Mouse (Mus musculus) embryonic facial prominence, embryonic 15.5 days (tissue): ENCODE data around the gene Btnl6. TPM values are rescaled to one million over a fixed set of nuclear protein-coding genes. Genes with fewer than 3 reads are reported as not detected.
A peak's percentile ranks its signal among the peaks of the same experiment; 100 is the strongest.

Experiments
- ATAC-seq: fragments of 200-750 bp; cut with Nextera tagmentation; 2 replicates; pipeline ENCODE4 v1.8.0; 2017; ENCODE audit warnings: low read depth, moderate TSS enrichment; ENCODE audit not compliant: insufficient number of reproducible peaks, low FRiP score, low TSS enrichment
- H3K27ac ChIP-seq: fragments of 300-500 bp; sonication (generic); replicated peaks from 2 replicates; pipeline ENCODE4 v1.5.1; 2015; ENCODE audit warnings: mild to moderate bottlenecking, inconsistent platforms
- H3K27me3 ChIP-seq: fragments of 300-500 bp; sonication (generic); 2 replicates; pipeline ENCODE4 v1.6.1; 2015; ENCODE audit warnings: inconsistent platforms
- H3K36me3 ChIP-seq: fragments of 300-500 bp; sonication (generic); 2 replicates; pipeline ENCODE4 v1.6.1; 2015; ENCODE audit warnings: mild to moderate bottlenecking, inconsistent platforms
- H3K4me1 ChIP-seq: fragments of 300-500 bp; sonication (generic); 2 replicates; pipeline ENCODE4 v1.6.1; 2015; ENCODE audit warnings: inconsistent platforms
- H3K4me2 ChIP-seq: fragments of 300-500 bp; sonication (generic); replicated peaks from 2 replicates; pipeline ENCODE4 v1.6.1; 2015; ENCODE audit warnings: mild to moderate bottlenecking, inconsistent platforms
- H3K4me3 ChIP-seq: fragments of 300-500 bp; sonication (generic); replicated peaks from 2 replicates; pipeline ENCODE4 v1.5.1; 2015; ENCODE audit warnings: mild to moderate bottlenecking, inconsistent platforms
- H3K9ac ChIP-seq: fragments of 300-500 bp; sonication (generic); 2 replicates; pipeline ENCODE4 v1.6.1; 2015; ENCODE audit warnings: inconsistent platforms
- H3K9me3 ChIP-seq: fragments of 300-500 bp; sonication (generic); replicated peaks from 2 replicates; pipeline ENCODE4 v1.6.1; 2016; ENCODE audit warnings: inconsistent platforms
- WGBS: fragments of 180-500 bp; shearing (Covaris S2); methylation state at CpG from one replicate; pipeline ENCODE4 v1.1.7; 2015; 5-methylcytosine and 5-hydroxymethylcytosine counted together
- polyA plus RNA-seq: library from polyadenylated mRNA; unstranded; fragments of >200 nt; fragmentation: Nextera tagmentation; extraction: Ambion mirVana; gene quantifications from 2 replicates; pipeline ENCODE4 v1.2.1, GENCODE M21; 2015

Gene Btnl6
- polyA plus RNA-seq, result not detected in 2 replicates

DNA sequence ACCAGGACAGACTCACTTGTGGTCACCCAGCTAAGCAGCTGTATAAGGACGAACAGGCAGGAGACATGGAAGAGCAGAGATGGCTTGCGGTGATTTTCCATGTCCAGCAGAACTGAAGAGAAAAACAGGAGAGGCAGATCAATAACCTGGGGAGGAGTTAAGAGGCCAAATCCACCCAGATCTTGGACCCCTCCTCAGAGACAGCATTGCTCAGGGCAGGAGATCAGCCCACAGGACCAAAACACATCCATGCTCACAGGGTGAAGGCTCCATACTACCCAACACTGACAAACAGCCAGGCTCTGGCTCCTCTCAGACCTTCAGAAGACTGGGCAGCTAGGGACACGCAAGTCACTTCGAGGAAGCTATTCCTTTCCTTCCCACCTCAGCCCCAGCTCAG lies at the start of gene Btnl6:
Btnl6 (minus strand) TSS at position 101 of the 400 bp plus-strand sequence.
- no peaks in the 10 kb centered on the region for H3K36me3 ChIP-seq
- no peaks in the 10 kb centered on the region for H3K9me3 ChIP-seq
- no peak within 1 kb of the TSS for H3K4me2 ChIP-seq
- H3K9ac ChIP-seq, result no peak within 1 kb of the TSS
- 84% methylated on average over 4 of the region's 4 CpGs for whole genome bisulfite sequencing
- H3K4me1 ChIP-seq, result no peaks in the 10 kb centered on the region
- ATAC-seq, result no peak
- H3K4me3 ChIP-seq, result no peak within 1 kb of the TSS
- H3K27ac ChIP-seq, result no peak within 1 kb of the TSS
- H3K27me3 ChIP-seq, result no peaks in the 10 kb centered on the region

DNA sequence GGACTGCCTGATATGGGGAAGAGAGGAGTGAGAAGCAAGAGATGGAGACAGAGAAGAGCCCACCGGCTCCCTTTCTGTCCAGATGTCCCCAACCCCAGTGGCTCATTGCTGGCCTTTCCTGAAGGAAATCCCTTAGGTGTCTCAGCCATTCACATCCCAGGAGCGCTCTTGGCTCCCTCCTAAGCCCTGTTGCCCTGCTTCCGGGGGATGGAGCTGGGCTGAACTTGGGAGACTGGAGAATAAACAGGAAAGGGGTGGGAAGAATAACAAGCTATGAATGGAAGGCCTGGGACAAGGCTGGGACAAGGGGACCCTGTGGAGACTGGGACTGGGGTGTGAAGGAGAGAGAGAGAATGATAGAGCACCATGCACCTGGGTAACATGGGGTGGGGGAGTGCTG lies 47.6 kb upstream of the Btnl6 start:
- Histone ChIP-seq H3K4me3 (no peak overlapping the region), H3K4me1 (peaks cover 5% of the 10 kb centered on the region; the same call in 1 of the 2 replicates), H3K27ac (0 out of 2 replicates have a peak overlapping the region, but pooled peaks have one; percentile 17), H3K4me2 (0 out of 2 replicates have a peak overlapping the region, but pooled peaks have one; percentile 4), H3K9me3 (no peaks in the 10 kb centered on the region), H3K9ac (no peak overlapping the region), H3K27me3 (peaks cover 6% of the 10 kb centered on the region; the same call in 1 of the 2 replicates), H3K36me3 (no peaks in the 10 kb centered on the region)
- no peak for ATAC-seq
- 51% methylated on average over 3 of the region's 3 CpGs for WGBS

DNA sequence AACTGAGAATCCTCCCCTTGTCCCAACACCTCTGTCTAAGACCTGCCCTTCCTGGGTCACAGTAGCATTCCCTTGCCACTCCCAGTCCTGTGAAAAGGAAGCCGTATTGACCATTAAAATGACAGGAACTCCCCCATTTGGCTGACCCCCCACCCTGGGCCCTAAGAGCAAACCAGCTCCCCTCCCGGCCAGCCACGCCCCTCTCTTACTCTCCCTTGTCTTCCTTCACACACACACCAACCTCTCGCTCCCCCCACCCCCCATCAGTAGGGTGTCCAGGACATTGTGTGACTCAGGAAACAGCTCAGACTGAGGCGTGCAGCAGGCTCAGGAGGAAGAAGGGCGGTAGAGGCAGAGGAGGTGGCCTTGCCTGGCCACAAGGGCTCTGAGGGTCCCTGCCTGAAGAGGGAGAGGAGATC lies 46.9 kb upstream of the Btnl6 start, which contains the start of gene Notch4:
Notch4 (plus strand) TSS at position 266 of the 419 bp plus-strand sequence.
- Histone ChIP-seq H3K27me3 (peaks cover 6% of the 10 kb centered on the region; the same call in 1 of the 2 replicates), H3K9me3 (no peaks in the 10 kb centered on the region), H3K9ac (no peak within 1 kb of the TSS), H3K27ac (0 out of 2 replicates have a peak within 1 kb of the TSS, but pooled peaks have one; percentile 17), H3K36me3 (no peaks in the 10 kb centered on the region), H3K4me1 (peaks cover 5% of the 10 kb centered on the region; the same call in 1 of the 2 replicates), H3K4me2 (peak within 1 kb of the TSS; percentile 4; the same call in 1 of the 2 replicates), H3K4me3 (no peak within 1 kb of the TSS; the same call in 1 of the 2 replicates)
- WGBS, result 13% methylated on average over 6 of the region's 6 CpGs
- no peak for ATAC-seq

DNA sequence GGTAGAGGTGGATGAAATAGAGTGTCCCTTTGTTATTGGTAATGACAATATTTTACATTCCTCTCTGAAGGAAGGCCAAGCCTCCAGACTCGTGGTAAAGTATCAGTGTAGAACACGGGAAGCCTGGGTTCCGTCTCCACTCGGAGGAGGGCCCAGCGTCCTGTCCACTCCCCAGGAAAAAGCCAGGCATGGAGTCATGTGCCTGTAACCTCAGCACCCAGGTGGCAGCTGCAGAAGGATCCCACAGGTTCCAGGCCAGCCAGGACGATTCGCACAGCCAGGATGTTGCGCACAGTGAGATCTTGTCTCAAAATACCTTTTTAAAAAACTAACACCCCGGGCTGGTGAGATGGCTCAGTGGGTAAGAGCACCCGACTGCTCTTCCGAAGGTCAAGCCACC lies 46.2 kb upstream of the Btnl6 start:
- Histone ChIP-seq H3K9ac (no peak overlapping the region), H3K4me3 (no peak overlapping the region), H3K27me3 (peaks cover 4% of the 10 kb centered on the region; the same call in 1 of the 2 replicates), H3K4me1 (peaks cover 5% of the 10 kb centered on the region; the same call in 1 of the 2 replicates), H3K4me2 (no peak overlapping the region), H3K9me3 (no peaks in the 10 kb centered on the region), H3K27ac (no peak overlapping the region), H3K36me3 (no peaks in the 10 kb centered on the region)
- ATAC-seq, result no peak
- WGBS, result 68% methylated on average over 11 of the region's 11 CpGs

DNA sequence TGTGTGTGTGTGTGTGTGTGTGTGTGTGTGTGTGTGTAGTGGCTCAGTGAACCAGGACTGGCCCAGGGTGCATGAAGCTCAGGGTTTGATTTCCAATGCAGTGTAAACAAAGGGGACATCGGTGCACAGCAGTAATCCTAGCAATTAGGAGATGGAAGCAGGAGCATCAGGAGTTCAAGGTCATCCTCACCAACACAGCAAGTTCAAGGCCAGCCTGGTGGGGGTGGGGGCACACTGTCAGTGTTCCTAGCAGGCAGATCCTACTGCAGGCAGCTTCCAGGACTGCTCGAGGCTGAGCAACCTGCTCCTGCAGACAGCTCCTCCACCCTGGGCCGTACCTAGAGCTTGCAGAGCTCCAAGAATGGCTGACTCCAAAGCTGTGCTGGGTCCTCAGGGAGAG lies 45.4 kb upstream of the Btnl6 start:
- no peaks in the 10 kb centered on the region for H3K9me3 ChIP-seq
- H3K36me3 ChIP-seq, result no peaks in the 10 kb centered on the region
- no peak overlapping the region for H3K4me3 ChIP-seq
- no peak overlapping the region for H3K27ac ChIP-seq
- peaks cover 5% of the 10 kb centered on the region; the same call in 1 of the 2 replicates for H3K4me1 ChIP-seq
- H3K4me2 ChIP-seq, result no peak overlapping the region
- no peak for ATAC-seq
- peaks cover 4% of the 10 kb centered on the region; the same call in 1 of the 2 replicates for H3K27me3 ChIP-seq
- no peak overlapping the region for H3K9ac ChIP-seq
- WGBS, result 53% methylated on average over 3 of the region's 3 CpGs

DNA sequence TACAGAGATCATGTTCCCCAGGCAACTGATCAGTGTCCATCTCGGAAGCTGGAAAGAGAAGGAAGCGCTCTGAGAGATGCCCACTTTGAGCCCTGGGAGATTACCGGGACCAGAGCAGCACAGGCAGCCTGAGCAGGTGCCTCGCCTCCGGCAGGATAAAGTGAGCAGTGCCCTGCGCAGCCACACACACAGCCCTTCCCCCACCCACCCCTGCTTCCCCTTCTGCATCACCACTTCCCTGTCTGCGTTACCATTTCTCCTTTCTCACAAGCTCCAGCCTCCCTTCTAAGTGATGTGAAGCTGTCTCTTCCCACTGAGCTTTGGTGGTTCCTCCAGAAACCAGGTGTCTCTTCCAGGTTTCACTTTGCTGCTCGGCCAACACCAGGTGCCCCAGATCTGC lies 44.0 kb upstream of the Btnl6 start:
- no peak overlapping the region for H3K4me3 ChIP-seq
- no peak overlapping the region; the same call in 1 of the 2 replicates for H3K27ac ChIP-seq
- no peaks in the 10 kb centered on the region for H3K27me3 ChIP-seq
- WGBS, result 26% methylated on average over 8 of the region's 8 CpGs
- H3K4me2 ChIP-seq, result no peak overlapping the region
- H3K9ac ChIP-seq, result no peak overlapping the region
- peaks cover 5% of the 10 kb centered on the region; the same call in 1 of the 2 replicates for H3K4me1 ChIP-seq
- ATAC-seq, result no peak
- H3K36me3 ChIP-seq, result no peaks in the 10 kb centered on the region
- H3K9me3 ChIP-seq, result no peaks in the 10 kb centered on the region

DNA sequence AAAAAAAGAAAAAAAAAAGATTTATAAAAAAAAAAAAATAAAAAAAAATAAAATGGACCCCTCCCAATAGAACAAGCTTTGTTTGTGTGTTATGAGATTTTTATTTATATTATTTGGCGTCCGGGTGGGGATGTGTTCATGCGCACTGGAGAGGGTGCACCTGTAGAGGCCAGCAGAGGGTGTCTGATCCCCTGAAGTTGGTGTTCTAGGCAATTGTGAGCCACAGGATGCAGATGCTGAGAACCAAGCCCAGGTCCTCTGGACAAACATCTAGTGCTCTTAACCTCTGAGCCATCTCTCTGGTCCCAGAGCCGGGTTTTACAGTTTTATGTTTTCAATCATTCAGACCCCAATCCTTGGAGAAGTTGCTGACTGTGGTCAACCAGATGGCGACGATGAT lies 43.3 kb upstream of the Btnl6 start:
- Histone ChIP-seq H3K9me3 (no peaks in the 10 kb centered on the region), H3K27ac (no peak overlapping the region), H3K27me3 (no peaks in the 10 kb centered on the region), H3K4me1 (peaks cover 5% of the 10 kb centered on the region; the same call in 1 of the 2 replicates), H3K4me3 (no peak overlapping the region), H3K36me3 (no peaks in the 10 kb centered on the region), H3K4me2 (no peak overlapping the region), H3K9ac (no peak overlapping the region)
- ATAC-seq, result no peak
- WGBS, result 88% methylated on average over 6 of the region's 6 CpGs

DNA sequence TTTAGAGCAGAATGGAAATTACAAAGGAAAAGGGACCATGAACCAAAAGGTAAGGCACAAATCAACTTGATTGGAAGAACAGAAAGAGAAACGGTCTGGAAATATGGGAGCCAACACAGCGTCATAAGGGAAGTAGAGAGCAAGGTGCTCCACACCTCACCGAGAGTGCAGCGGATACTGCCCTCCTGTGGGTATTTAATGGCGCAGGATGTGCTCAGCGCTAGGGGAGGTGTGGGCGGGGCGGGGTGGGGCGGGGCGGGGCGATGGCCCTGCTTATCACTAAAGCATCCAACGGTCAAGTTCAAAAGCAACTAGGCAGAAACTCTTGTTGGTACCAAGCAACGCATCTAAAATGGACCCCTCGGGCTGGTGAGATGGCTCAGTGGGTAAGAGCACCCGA lies 42.7 kb upstream of the Btnl6 start:
- WGBS, result 25% methylated on average over 15 of the region's 15 CpGs
- Histone ChIP-seq H3K36me3 (no peaks in the 10 kb centered on the region), H3K9ac (no peak overlapping the region), H3K9me3 (no peaks in the 10 kb centered on the region), H3K4me2 (no peak overlapping the region), H3K4me3 (no peak overlapping the region), H3K27ac (no peak overlapping the region), H3K4me1 (peaks cover 5% of the 10 kb centered on the region; the same call in 1 of the 2 replicates), H3K27me3 (no peaks in the 10 kb centered on the region)
- ATAC-seq, result no peak

DNA sequence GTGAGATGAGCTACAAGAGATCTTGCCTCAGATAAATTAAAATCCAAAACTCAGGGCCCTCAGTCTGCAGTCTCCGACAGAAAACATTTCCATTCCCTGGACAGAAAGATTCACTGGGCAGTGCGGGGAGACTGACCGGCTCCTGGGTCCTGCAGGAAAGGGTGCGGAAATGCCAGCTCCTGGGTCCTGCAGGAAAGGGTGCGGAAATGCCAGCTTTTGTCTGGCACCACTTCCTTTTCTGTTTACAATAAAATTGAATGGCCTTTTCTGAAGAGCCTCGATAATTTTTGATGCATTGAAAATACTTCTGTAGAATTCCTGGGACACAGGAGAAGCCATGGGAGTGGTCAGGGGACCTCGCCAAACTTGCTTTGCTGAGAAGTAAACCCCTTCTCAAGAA lies 42.0 kb upstream of the Btnl6 start:
- Histone ChIP-seq H3K27ac (no peak overlapping the region), H3K9ac (no peak overlapping the region), H3K4me3 (no peak overlapping the region), H3K9me3 (no peaks in the 10 kb centered on the region), H3K36me3 (no peaks in the 10 kb centered on the region), H3K4me1 (peaks cover 3% of the 10 kb centered on the region; the same call in 1 of the 2 replicates), H3K27me3 (no peaks in the 10 kb centered on the region), H3K4me2 (no peak overlapping the region)
- 82% methylated on average over 7 of the region's 7 CpGs for WGBS
- ATAC-seq, result no peak

DNA sequence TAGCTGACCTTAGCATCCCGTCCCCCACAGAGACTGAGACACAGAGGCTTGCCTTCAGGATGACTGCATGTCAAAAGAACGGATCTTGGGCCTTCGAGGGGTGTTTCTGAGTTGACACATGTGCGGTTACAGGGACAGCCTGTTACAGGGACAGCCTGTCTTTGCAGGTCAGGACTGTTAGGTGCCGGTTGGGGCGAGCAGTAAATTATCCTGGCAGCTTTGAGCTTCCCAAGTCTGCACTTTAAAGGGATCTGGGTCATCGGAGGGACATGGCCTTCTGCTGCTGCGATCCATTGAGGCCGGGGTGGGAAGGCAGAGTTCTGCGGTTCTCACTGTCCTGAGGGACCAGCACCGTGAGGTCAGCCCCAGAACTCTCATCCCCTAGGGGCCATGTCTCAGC lies 40.3 kb upstream of the Btnl6 start:
- WGBS, result 71% methylated on average over 11 of the region's 11 CpGs
- Histone ChIP-seq H3K4me3 (no peak overlapping the region), H3K4me1 (no peaks in the 10 kb centered on the region), H3K36me3 (no peaks in the 10 kb centered on the region), H3K27ac (no peak overlapping the region), H3K27me3 (no peaks in the 10 kb centered on the region), H3K9me3 (no peaks in the 10 kb centered on the region), H3K4me2 (no peak overlapping the region), H3K9ac (no peak overlapping the region)
- no peak for ATAC-seq

DNA sequence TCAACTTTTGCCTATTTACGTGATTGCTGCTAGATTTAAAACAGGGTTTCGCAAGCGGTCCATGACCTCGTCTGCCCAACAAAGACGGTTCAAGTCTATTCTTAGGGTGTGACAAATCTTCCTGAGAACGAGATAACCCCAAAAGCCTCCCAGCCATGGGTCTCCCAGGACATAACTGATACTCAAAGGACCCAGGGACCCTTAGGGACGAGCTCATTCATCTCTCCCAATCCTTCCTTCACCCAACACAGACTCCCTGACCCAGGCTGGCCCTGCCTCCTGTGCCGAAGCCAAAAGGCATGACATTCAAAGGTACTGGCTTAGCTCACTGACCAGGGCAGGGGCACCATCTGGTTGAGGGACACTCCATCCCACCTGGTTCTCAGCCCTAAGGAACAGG lies 39.3 kb upstream of the Btnl6 start:
- ATAC-seq, result no peak

DNA sequence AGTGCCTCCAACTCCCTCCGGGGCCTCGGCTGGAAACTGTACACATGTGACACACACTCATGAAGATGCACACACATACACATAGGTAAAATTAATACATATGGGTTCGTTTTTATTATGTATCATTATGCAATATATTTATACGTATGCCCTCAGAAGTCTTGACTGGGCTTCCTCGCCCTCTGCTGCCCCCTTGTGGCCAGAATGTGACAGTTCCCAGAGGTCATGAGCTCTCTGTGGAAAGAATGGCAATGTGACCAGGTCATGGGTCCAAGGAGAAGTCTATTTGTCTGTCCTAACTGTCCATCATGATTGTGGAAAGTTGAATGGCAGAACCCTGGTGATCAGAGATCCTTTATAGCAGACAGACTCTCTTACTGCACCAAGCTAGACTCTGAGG lies 38.3 kb upstream of the Btnl6 start:
- no peak overlapping the region for H3K4me3 ChIP-seq
- no peak overlapping the region for H3K27ac ChIP-seq
- 22% methylated on average over 5 of the region's 5 CpGs for WGBS
- H3K4me2 ChIP-seq, result no peak overlapping the region
- no peak overlapping the region for H3K9ac ChIP-seq
- no peak for ATAC-seq
- no peaks in the 10 kb centered on the region for H3K9me3 ChIP-seq
- no peaks in the 10 kb centered on the region for H3K27me3 ChIP-seq
- no peaks in the 10 kb centered on the region for H3K4me1 ChIP-seq
- H3K36me3 ChIP-seq, result no peaks in the 10 kb centered on the region

More for the DNA sequence above, 39.3 kb upstream of the Btnl6 start:
- Histone ChIP-seq H3K4me3 (no peak overlapping the region), H3K27me3 (no peaks in the 10 kb centered on the region), H3K4me2 (no peak overlapping the region), H3K27ac (no peak overlapping the region), H3K4me1 (no peaks in the 10 kb centered on the region), H3K36me3 (no peaks in the 10 kb centered on the region), H3K9me3 (no peaks in the 10 kb centered on the region), H3K9ac (no peak overlapping the region)
- 83% methylated on average over 8 of the region's 8 CpGs for WGBS
